Mouse (Mus musculus) small intestine, adult 2 months (tissue): ENCODE measurements at regions not wholly inside any gene's neighbourhood (a gene's known extent, or its start where the extent isn't known, plus 50 kb on each side); places are given as distances from the start of the nearest gene placed in this dataset.
A peak's percentile ranks its signal among the peaks of the same experiment; 100 is the strongest.

ENCODE experiments used
- H3K27ac ChIP-seq: fragments of 200-500 bp; 2 replicates; pipeline ENCODE4 v1.5.1; 2012; ENCODE audit warnings: low read depth, low read length, control low read depth, inconsistent platforms; ENCODE audit not compliant: insufficient read depth
- H3K27me3 ChIP-seq: fragments of 200-500 bp; 2 replicates; pipeline ENCODE4 v1.6.1; 2012; ENCODE audit warnings: mild to moderate bottlenecking, moderate library complexity, low read length, inconsistent platforms; ENCODE audit not compliant: control insufficient read depth, insufficient read depth
- H3K36me3 ChIP-seq: fragments of 200-500 bp; 2 replicates; pipeline ENCODE4 v1.6.1; 2012; ENCODE audit warnings: mild to moderate bottlenecking, low read length, control low read depth, inconsistent platforms; ENCODE audit not compliant: control insufficient read depth, insufficient read depth
- H3K4me1 ChIP-seq: fragments of 200-500 bp; 2 replicates; pipeline ENCODE4 v1.6.1; 2012; ENCODE audit warnings: low read length, inconsistent platforms, mixed read lengths; ENCODE audit not compliant: control insufficient read depth, insufficient read depth, insufficient read length
- H3K4me3 ChIP-seq: fragments of 200-500 bp; 2 replicates; pipeline ENCODE4 v1.5.1; 2012; ENCODE audit warnings: low read depth, mild to moderate bottlenecking, control low read depth, inconsistent platforms, low read length, moderate library complexity
- CTCF ChIP-seq: fragments of 200-500 bp; IDR thresholded peaks from 2 replicates; pipeline ENCODE4 v1.5.1; 2012; ENCODE audit warnings: low read depth, mild to moderate bottlenecking, control low read depth, inconsistent platforms, low read length, moderate library complexity, mixed read lengths; ENCODE audit not compliant: insufficient replicate concordance, insufficient read length; ENCODE audit errors: extremely low read depth
- POLR2A ChIP-seq: fragments of 200-500 bp; IDR thresholded peaks from 2 replicates; pipeline ENCODE4 v1.6.1; 2012; ENCODE audit warnings: low read depth, mild to moderate bottlenecking, control low read depth, inconsistent platforms, low read length, moderate library complexity
- whole genome bisulfite sequencing: fragments of 180-500 bp; shearing (Covaris S2); methylation state at CpG from one replicate; pipeline ENCODE4 v1.1.7; 2018; 5-methylcytosine and 5-hydroxymethylcytosine counted together

- Histone ChIP-seq H3K27ac (no peak overlapping the region), H3K4me3 (no peak overlapping the region), H3K36me3 (no peaks in the 10 kb centered on the region), H3K27me3 (no peaks in the 10 kb centered on the region), H3K4me1 (no peaks in the 10 kb centered on the region)
- TF ChIP-seq CTCF = no peak
- no peak for TF ChIP-seq POLR2A
- WGBS = 22% methylated on average over 5 of the region's 5 CpGs
Measured at GRCm38 (mm10) chr1:88752332-88752731, 50.3 kb upstream of the Arl4c start.

GRCm38 (mm10) chr1:88756658-88757057 is 54.6 kb upstream of the Arl4c start:
- Histone ChIP-seq H3K4me3 (no peak overlapping the region), H3K27ac (no peak overlapping the region), H3K27me3 (no peaks in the 10 kb centered on the region), H3K4me1 (no peaks in the 10 kb centered on the region), H3K36me3 (no peaks in the 10 kb centered on the region)
- TF ChIP-seq POLR2A (no peak), CTCF (peak; percentile 44; the same call in 1 of the 2 replicates)
- WGBS = 70% methylated on average over 7 of the region's 7 CpGs

GRCm38 (mm10) chr1:88757162-88757561 is 55.1 kb upstream of the Arl4c start:
- no peak overlapping the region for H3K27ac ChIP-seq
- H3K27me3 ChIP-seq = no peaks in the 10 kb centered on the region
- WGBS = 81% methylated on average over 7 of the region's 7 CpGs
- TF ChIP-seq POLR2A = no peak
- TF ChIP-seq CTCF = no peak
- H3K4me3 ChIP-seq = no peak overlapping the region
- H3K36me3 ChIP-seq = no peaks in the 10 kb centered on the region
- H3K4me1 ChIP-seq = no peaks in the 10 kb centered on the region

GRCm38 (mm10) chr1:88757746-88758145 is 55.7 kb upstream of the Arl4c start:
- 48% methylated on average over 3 of the region's 3 CpGs for WGBS
- no peak overlapping the region for H3K27ac ChIP-seq

GRCm38 (mm10) chr1:88760643-88761042 is 58.6 kb upstream of the Arl4c start:
- no peaks in the 10 kb centered on the region for H3K4me1 ChIP-seq
- TF ChIP-seq CTCF (no peak), POLR2A (no peak)
- no peak overlapping the region for H3K4me3 ChIP-seq
- H3K36me3 ChIP-seq = no peaks in the 10 kb centered on the region
- H3K27ac ChIP-seq = no peak overlapping the region
- no peaks in the 10 kb centered on the region for H3K27me3 ChIP-seq
- 88% methylated on average over 11 of the region's 11 CpGs for WGBS

More at GRCm38 (mm10) chr1:88757746-88758145, 55.7 kb upstream of the Arl4c start:
- H3K36me3 ChIP-seq = no peaks in the 10 kb centered on the region
- TF ChIP-seq POLR2A (no peak), CTCF (no peak)
- no peaks in the 10 kb centered on the region for H3K4me1 ChIP-seq
- H3K4me3 ChIP-seq = no peak overlapping the region
- no peaks in the 10 kb centered on the region for H3K27me3 ChIP-seq

GRCm38 (mm10) chr1:88761121-88761520 is 59.1 kb upstream of the Arl4c start:
- H3K27me3 ChIP-seq = no peaks in the 10 kb centered on the region
- no peaks in the 10 kb centered on the region for H3K4me1 ChIP-seq
- TF ChIP-seq POLR2A (no peak), CTCF (no peak)
- WGBS = 88% methylated on average over 6 of the region's 6 CpGs
- H3K27ac ChIP-seq = no peak overlapping the region
- no peaks in the 10 kb centered on the region for H3K36me3 ChIP-seq
- H3K4me3 ChIP-seq = no peak overlapping the region

- H3K4me1 ChIP-seq = peaks cover 3% of the 10 kb centered on the region; the same call in 1 of the 2 replicates
- H3K27me3 ChIP-seq = no peaks in the 10 kb centered on the region
- TF ChIP-seq CTCF = no peak
- no peak for TF ChIP-seq POLR2A
- peak overlapping the region; percentile 57 for H3K4me3 ChIP-seq
- 20% methylated on average over 6 of the region's 6 CpGs for WGBS
- no peaks in the 10 kb centered on the region for H3K36me3 ChIP-seq
- no peak overlapping the region for H3K27ac ChIP-seq
Measured at GRCm38 (mm10) chr1:88763725-88764364, 61.8 kb upstream of the Arl4c start.
